Mouse (Mus musculus): Measurements from ENCODE around the gene Rpl23. TPM values are rescaled to one million over a fixed set of nuclear protein-coding genes. Genes with fewer than 3 reads are reported as not detected.

Gene Rpl23
- polyA plus RNA-seq, 1 experiment, result 603 TPM

DNA sequence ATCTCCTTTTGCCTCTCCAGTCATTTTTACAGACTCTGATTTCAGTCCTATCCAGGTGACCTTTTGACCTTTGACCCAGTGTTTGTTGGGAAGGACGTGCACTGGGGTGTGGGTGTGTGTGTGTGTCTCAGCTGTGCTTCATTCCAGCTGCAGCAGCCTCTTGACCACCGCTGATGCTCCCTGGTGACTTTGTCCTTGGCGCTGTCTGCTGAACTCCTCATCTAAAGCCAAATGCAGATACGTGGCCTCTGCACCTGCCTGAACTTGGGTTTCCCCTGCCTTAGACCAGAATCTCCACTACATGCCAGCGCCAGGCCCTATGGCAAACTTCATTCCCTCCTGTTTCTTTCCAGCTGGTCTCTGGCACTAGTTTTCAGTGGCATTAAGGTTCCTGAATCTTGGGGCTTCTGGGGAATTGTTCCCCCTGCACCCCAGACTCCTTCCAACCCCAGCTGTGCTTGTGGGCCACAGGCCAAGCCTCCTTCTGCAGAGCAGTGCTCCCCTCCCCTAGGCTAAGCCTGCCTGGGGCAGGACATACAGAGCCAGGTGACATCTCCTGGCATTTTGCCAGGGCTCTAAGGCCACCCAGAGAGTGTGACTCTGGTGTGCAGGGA, 26.5 kb upstream of the Rpl23 start:
- TF ChIP-seq POLR2A (IDR thresholded peaks at IDR 0.05; ENCODE audit: low read depth, low read length), result no peak
- no peak for TF ChIP-seq CTCF (IDR thresholded peaks at IDR 0.05; ENCODE audit: borderline replicate concordance, insufficient read depth, low read length)
- H3K4me3 ChIP-seq (ENCODE audit: insufficient read depth, low read length), result no peak overlapping the region
- peaks cover 59% of the 10 kb centered on the region for H3K4me1 ChIP-seq (ENCODE audit: control insufficient read depth, insufficient read depth, low read length)
- H3K27ac ChIP-seq (ENCODE audit: insufficient read depth, low read length), result peak overlapping the region; percentile 39; the same call in 1 of the 2 replicates

- H3K4me3 ChIP-seq (ENCODE audit: insufficient read depth, low read length), result no peak overlapping the region
- peaks cover 56% of the 10 kb centered on the region for H3K4me1 ChIP-seq (ENCODE audit: control insufficient read depth, insufficient read depth, low read length)
- TF ChIP-seq CTCF (IDR thresholded peaks at IDR 0.05; ENCODE audit: borderline replicate concordance, insufficient read depth, low read length) (no peak), POLR2A (IDR thresholded peaks at IDR 0.05; ENCODE audit: low read depth, low read length) (no peak)
- peak overlapping the region; percentile 60 for H3K27ac ChIP-seq (ENCODE audit: insufficient read depth, low read length)
Observed at GRCm38 (mm10) chr11:97808093-97808492, 25.9 kb upstream of the Rpl23 start.

DNA sequence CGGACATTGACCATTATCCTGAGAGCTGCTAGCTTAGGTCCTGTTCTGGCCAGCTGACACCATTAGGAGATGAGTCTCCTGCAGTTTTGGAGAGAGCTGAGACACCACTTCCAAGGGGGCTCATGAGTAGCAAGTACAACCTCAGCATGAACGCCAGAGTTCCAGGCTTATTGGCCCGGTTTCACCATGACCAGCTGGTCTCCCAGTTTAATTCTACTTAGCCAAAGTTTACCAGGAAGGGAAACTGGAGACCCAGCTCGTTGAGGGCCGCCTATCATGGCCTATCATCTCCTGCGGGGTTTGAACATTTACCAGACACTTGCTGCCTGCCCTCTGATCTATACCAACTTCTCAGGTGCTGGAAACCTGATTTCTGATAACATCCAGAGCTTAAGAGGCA, 25.4 kb upstream of the Rpl23 start:
- peaks cover 52% of the 10 kb centered on the region for H3K4me1 ChIP-seq (ENCODE audit: control insufficient read depth, insufficient read depth, low read length)
- H3K4me3 ChIP-seq (ENCODE audit: insufficient read depth, low read length), result no peak overlapping the region
- H3K27ac ChIP-seq (ENCODE audit: insufficient read depth, low read length), result peak overlapping the region; percentile 60
- no peak for TF ChIP-seq CTCF (IDR thresholded peaks at IDR 0.05; ENCODE audit: borderline replicate concordance, insufficient read depth, low read length)
- TF ChIP-seq POLR2A (IDR thresholded peaks at IDR 0.05; ENCODE audit: low read depth, low read length), result no peak

GRCm38 (mm10) chr11:97806613-97806964, 24.4 kb upstream of the Rpl23 start:
- Histone ChIP-seq H3K4me1 (ENCODE audit: control insufficient read depth, insufficient read depth, low read length) (peaks cover 52% of the 10 kb centered on the region), H3K4me3 (ENCODE audit: insufficient read depth, low read length) (no peak overlapping the region), H3K27ac (ENCODE audit: insufficient read depth, low read length) (peak overlapping the region; percentile 79)
- TF ChIP-seq POLR2A (IDR thresholded peaks at IDR 0.05; ENCODE audit: low read depth, low read length), result no peak
- TF ChIP-seq CTCF (IDR thresholded peaks at IDR 0.05; ENCODE audit: borderline replicate concordance, insufficient read depth, low read length), result no peak

GRCm38 (mm10) chr11:97805662-97806612, 23.7 kb upstream of the Rpl23 start:
- Histone ChIP-seq H3K4me3 (ENCODE audit: insufficient read depth, low read length) (no peak overlapping the region), H3K4me1 (ENCODE audit: control insufficient read depth, insufficient read depth, low read length) (peaks cover 52% of the 10 kb centered on the region), H3K27ac (ENCODE audit: insufficient read depth, low read length) (peak overlapping the region; percentile 79)
- TF ChIP-seq CTCF (IDR thresholded peaks at IDR 0.05; ENCODE audit: borderline replicate concordance, insufficient read depth, low read length) (no peak), POLR2A (IDR thresholded peaks at IDR 0.05; ENCODE audit: low read depth, low read length) (no peak)

GRCm38 (mm10) chr11:97804841-97805661, 22.8 kb upstream of the Rpl23 start:
- Histone ChIP-seq H3K4me3 (ENCODE audit: insufficient read depth, low read length) (peak overlapping the region; percentile 1), H3K4me1 (ENCODE audit: control insufficient read depth, insufficient read depth, low read length) (peaks cover 47% of the 10 kb centered on the region), H3K27ac (ENCODE audit: insufficient read depth, low read length) (peak overlapping the region; percentile 96)
- TF ChIP-seq POLR2A (IDR thresholded peaks at IDR 0.05; ENCODE audit: low read depth, low read length) (no peak), CTCF (IDR thresholded peaks at IDR 0.05; ENCODE audit: borderline replicate concordance, insufficient read depth, low read length) (no peak)

GRCm38 (mm10) chr11:97803847-97804246, 21.6 kb upstream of the Rpl23 start:
- Histone ChIP-seq H3K4me1 (ENCODE audit: control insufficient read depth, insufficient read depth, low read length) (peaks cover 36% of the 10 kb centered on the region), H3K27ac (ENCODE audit: insufficient read depth, low read length) (peak overlapping the region; percentile 36; the same call in 1 of the 2 replicates)
- TF ChIP-seq CTCF (IDR thresholded peaks at IDR 0.05; ENCODE audit: borderline replicate concordance, insufficient read depth, low read length) (no peak), POLR2A (IDR thresholded peaks at IDR 0.05; ENCODE audit: low read depth, low read length) (no peak)

GRCm38 (mm10) chr11:97802495-97802894, 20.3 kb upstream of the Rpl23 start:
- TF ChIP-seq POLR2A (IDR thresholded peaks at IDR 0.05; ENCODE audit: low read depth, low read length) (no peak), CTCF (IDR thresholded peaks at IDR 0.05; ENCODE audit: borderline replicate concordance, insufficient read depth, low read length) (no peak)
- Histone ChIP-seq H3K27ac (ENCODE audit: insufficient read depth, low read length) (peak overlapping the region; percentile 81; the same call in 1 of the 2 replicates), H3K4me3 (ENCODE audit: insufficient read depth, low read length) (peak overlapping the region; percentile 90), H3K4me1 (ENCODE audit: control insufficient read depth, insufficient read depth, low read length) (peaks cover 30% of the 10 kb centered on the region)

More at GRCm38 (mm10) chr11:97803847-97804246, 21.6 kb upstream of the Rpl23 start:
- H3K4me3 ChIP-seq (ENCODE audit: insufficient read depth, low read length), result no peak overlapping the region

DNA sequence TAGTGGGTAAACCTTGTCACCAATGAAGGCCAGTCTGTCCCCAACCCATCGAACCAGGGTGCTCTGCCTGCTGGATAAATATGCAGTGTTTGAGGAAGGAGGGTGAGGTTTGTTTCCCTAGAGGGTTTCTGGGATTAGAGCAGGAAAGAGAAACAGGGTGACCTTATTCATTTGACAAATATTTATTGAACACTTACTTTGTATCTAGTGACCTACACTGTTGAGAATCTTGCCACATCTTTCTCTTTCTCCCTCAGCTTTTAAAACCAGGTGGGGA, 19.9 kb upstream of the Rpl23 start:
- Histone ChIP-seq H3K4me3 (ENCODE audit: insufficient read depth, low read length) (peak overlapping the region; percentile 90), H3K27ac (ENCODE audit: insufficient read depth, low read length) (peak overlapping the region; percentile 81), H3K4me1 (ENCODE audit: control insufficient read depth, insufficient read depth, low read length) (peaks cover 27% of the 10 kb centered on the region)
- no peak for TF ChIP-seq POLR2A (IDR thresholded peaks at IDR 0.05; ENCODE audit: low read depth, low read length)
- no peak for TF ChIP-seq CTCF (IDR thresholded peaks at IDR 0.05; ENCODE audit: borderline replicate concordance, insufficient read depth, low read length)

Data from embryonic fibroblast, embryonic 13.5 days (primary cell).